In the genomic region with DNA sequence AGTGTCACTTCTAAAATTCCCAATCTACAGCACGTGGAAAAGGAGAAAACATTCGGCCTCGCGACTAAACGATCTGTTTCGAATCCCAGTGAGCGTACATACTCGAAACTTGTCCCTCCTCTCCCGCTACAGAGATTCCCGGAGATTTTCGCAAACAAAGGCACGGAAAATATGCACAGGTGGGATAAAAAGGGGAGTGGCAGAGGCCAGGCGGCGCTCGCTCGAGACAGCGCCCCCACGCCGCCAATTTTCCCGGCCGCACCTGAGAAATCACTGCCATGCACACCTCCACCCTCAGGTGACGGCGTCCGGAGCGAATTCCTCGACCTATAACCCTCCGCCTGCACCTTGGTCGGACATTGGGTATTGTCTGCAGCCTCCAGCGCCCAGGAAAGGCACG, we compare ENCODE assay signal across 7 mouse cellular contexts. TPM values are rescaled to one million over a fixed set of nuclear protein-coding genes. Genes with fewer than 3 reads are reported as not detected.
DNase-seq lines count a peak whose midpoint lies in the region; ATAC-seq and TF ChIP-seq lines count a peak whose summit lies in the region.

No protein-coding gene starts in this region.

- peak overlapping the region; percentile 38 for H3ac ChIP-seq in C2C12 (ENCODE audit: control insufficient read depth, insufficient read length, low read depth)

- H3K79me3 ChIP-seq in C2C12 (ENCODE audit: low read depth), result peaks cover 50% of the 10 kb centered on the region

- no peak for ATAC-seq in embryonic facial prominence, embryonic 11.5 days (replicated peaks; ENCODE audit: insufficient number of reproducible peaks, low FRiP score, low TSS enrichment, low read depth)
- ATAC-seq in hindbrain, embryonic 13.5 days (ENCODE audit: low FRiP score), result peak; percentile 1; the same call in 1 of the 2 replicates
- no peak for ATAC-seq in limb, embryonic 12.5 days (ENCODE audit: insufficient number of reproducible peaks, insufficient read depth, low FRiP score, low TSS enrichment, low read depth)
- 0 out of 2 replicates have a peak, but pooled peaks have one; percentile 0 for ATAC-seq in midbrain, embryonic 13.5 days

- WGBS in embryonic facial prominence, embryonic 11.5 days, result under 1% methylated on average over 30 of the region's 30 CpGs
- under 1% methylated on average over 30 of the region's 30 CpGs for WGBS in hindbrain, embryonic 13.5 days
- under 1% methylated on average over 30 of the region's 30 CpGs for WGBS in limb, embryonic 12.5 days
- WGBS in midbrain, embryonic 13.5 days, result under 1% methylated on average over 30 of the region's 30 CpGs

- H3K4me2 ChIP-seq in embryonic facial prominence, embryonic 11.5 days (ENCODE audit: low read depth, low read length), result peak overlapping the region; percentile 57
- peak overlapping the region; percentile 69 for H3K4me2 ChIP-seq in hindbrain, embryonic 13.5 days
- peak overlapping the region; percentile 81 for H3K4me2 ChIP-seq in limb, embryonic 12.5 days
- H3K4me2 ChIP-seq in midbrain, embryonic 13.5 days (replicated peaks), result peak overlapping the region; percentile 68

- H3K36me3 ChIP-seq in C2C12 (ENCODE audit: control insufficient read depth, insufficient read depth), result no peaks in the 10 kb centered on the region
- no peaks in the 10 kb centered on the region for H3K36me3 ChIP-seq in E14TG2a.4 (ENCODE audit: insufficient read depth, low read length)
- no peaks in the 10 kb centered on the region for H3K36me3 ChIP-seq in embryonic facial prominence, embryonic 11.5 days (replicated peaks; ENCODE audit: control insufficient read depth, insufficient read depth, low read depth, low read length)
- H3K36me3 ChIP-seq in hindbrain, embryonic 13.5 days, result no peaks in the 10 kb centered on the region
- H3K36me3 ChIP-seq in limb, embryonic 12.5 days, result no peaks in the 10 kb centered on the region
- H3K36me3 ChIP-seq in midbrain, embryonic 13.5 days, result no peaks in the 10 kb centered on the region

- H3K9me3 ChIP-seq in E14TG2a.4 (ENCODE audit: low read length), result no peaks in the 10 kb centered on the region
- H3K9me3 ChIP-seq in embryonic facial prominence, embryonic 11.5 days (replicated peaks; ENCODE audit: control insufficient read depth, low read length), result no peaks in the 10 kb centered on the region
- no peaks in the 10 kb centered on the region for H3K9me3 ChIP-seq in hindbrain, embryonic 13.5 days
- H3K9me3 ChIP-seq in limb, embryonic 12.5 days, result no peaks in the 10 kb centered on the region
- no peaks in the 10 kb centered on the region for H3K9me3 ChIP-seq in midbrain, embryonic 13.5 days

- peaks cover 50% of the 10 kb centered on the region for H3K4me1 ChIP-seq in E14TG2a.4 (replicated peaks; ENCODE audit: low read depth, low read length)
- H3K4me1 ChIP-seq in embryonic facial prominence, embryonic 11.5 days (ENCODE audit: control insufficient read depth, insufficient read depth, low read length), result peaks cover 4% of the 10 kb centered on the region; the same call in 1 of the 2 replicates
- H3K4me1 ChIP-seq in hindbrain, embryonic 13.5 days (replicated peaks), result peaks cover 46% of the 10 kb centered on the region
- H3K4me1 ChIP-seq in limb, embryonic 12.5 days (replicated peaks), result peaks cover 33% of the 10 kb centered on the region
- H3K4me1 ChIP-seq in midbrain, embryonic 13.5 days (replicated peaks), result peaks cover 52% of the 10 kb centered on the region

- peak; percentile 64 for DNase-seq in embryonic facial prominence, embryonic 11.5 days (ENCODE audit: low spot score)
- DNase-seq in thymus, postnatal 36 days, result peak; percentile 13 to 17

- peak overlapping the region; percentile 98; the same call in 1 of the 2 replicates for H3K27ac ChIP-seq in embryonic facial prominence, embryonic 11.5 days (replicated peaks; ENCODE audit: low read depth, low read length)
- peak overlapping the region; percentile 100 for H3K27ac ChIP-seq in hindbrain, embryonic 13.5 days
- H3K27ac ChIP-seq in limb, embryonic 12.5 days, result peak overlapping the region; percentile 99
- H3K27ac ChIP-seq in midbrain, embryonic 13.5 days, result peak overlapping the region; percentile 99

- H3K9ac ChIP-seq in embryonic facial prominence, embryonic 11.5 days (replicated peaks; ENCODE audit: low read length), result peak overlapping the region; percentile 100
- peak overlapping the region; percentile 100 for H3K9ac ChIP-seq in hindbrain, embryonic 13.5 days
- H3K9ac ChIP-seq in limb, embryonic 12.5 days (replicated peaks), result peak overlapping the region; percentile 98
- H3K9ac ChIP-seq in midbrain, embryonic 13.5 days (replicated peaks), result peak overlapping the region; percentile 100

- peaks cover 61% of the 10 kb centered on the region for H3K79me2 ChIP-seq in C2C12 (ENCODE audit: control insufficient read depth, insufficient read depth)

- TF ChIP-seq CTCF in C2C12 (IDR thresholded peaks at IDR 0.05; ENCODE audit: control insufficient read depth, insufficient read depth, insufficient read length), result peak; percentile 28
- peak; percentile 14 for TF ChIP-seq CTCF in E14TG2a.4 (conservative IDR thresholded peaks at IDR 0.05; ENCODE audit: low read length)

- no peaks in the 10 kb centered on the region for H3K27me3 ChIP-seq in C2C12 (ENCODE audit: control insufficient read depth, insufficient read depth, insufficient read length)
- H3K27me3 ChIP-seq in E14TG2a.4 (ENCODE audit: insufficient read depth, low read length), result no peaks in the 10 kb centered on the region
- no peaks in the 10 kb centered on the region for H3K27me3 ChIP-seq in embryonic facial prominence, embryonic 11.5 days (ENCODE audit: control insufficient read depth, insufficient read depth, low read length)
- no peaks in the 10 kb centered on the region for H3K27me3 ChIP-seq in hindbrain, embryonic 13.5 days
- no peaks in the 10 kb centered on the region for H3K27me3 ChIP-seq in limb, embryonic 12.5 days
- no peaks in the 10 kb centered on the region for H3K27me3 ChIP-seq in midbrain, embryonic 13.5 days

- H3K4me3 ChIP-seq in C2C12 (ENCODE audit: insufficient read depth, poor library complexity, severe bottlenecking), result peak overlapping the region; percentile 80
- H3K4me3 ChIP-seq in E14TG2a.4 (replicated peaks; ENCODE audit: low read length), result peak overlapping the region; percentile 91
- H3K4me3 ChIP-seq in embryonic facial prominence, embryonic 11.5 days (ENCODE audit: low read depth, low read length), result peak overlapping the region; percentile 99
- peak overlapping the region; percentile 96 for H3K4me3 ChIP-seq in hindbrain, embryonic 13.5 days
- peak overlapping the region; percentile 96 for H3K4me3 ChIP-seq in limb, embryonic 12.5 days (replicated peaks)
- peak overlapping the region; percentile 98 for H3K4me3 ChIP-seq in midbrain, embryonic 13.5 days (replicated peaks)

TF ChIP-seq in C2C12, 6 proteins besides CTCF, POLR2A, EP300 and RAD21:
- TF ChIP-seq CEBPB (IDR thresholded peaks at IDR 0.05; ENCODE audit: low read depth), result no peak
- no peak for TF ChIP-seq MAX (IDR thresholded peaks at IDR 0.05)
- no peak for TF ChIP-seq MYOD1 (IDR thresholded peaks at IDR 0.05; ENCODE audit: control insufficient read depth, insufficient read length, low read depth)
- no peak for TF ChIP-seq FOSL1 (IDR thresholded peaks at IDR 0.05; ENCODE audit: insufficient read depth, low read length, poor library complexity, severe bottlenecking)
- TF ChIP-seq MYOG (IDR thresholded peaks at IDR 0.05; ENCODE audit: control insufficient read depth, extremely low read depth, insufficient read length), result no peak
- TF ChIP-seq USF1 (IDR thresholded peaks at IDR 0.05; ENCODE audit: low read depth), result no peak

RNA-seq across cellular contexts. Expression of a gene that starts 1.1 kb away (rescaled TPM):
- polyA plus RNA-seq in C2C12 (2012; fragmentation: generic; extraction: Trizol), result 12.4 TPM
- 74.2 and 77.4 TPM in 2 replicates for polyA plus RNA-seq in embryonic facial prominence, embryonic 11.5 days (2014; fragmentation: Nextera tagmentation; extraction: Ambion mirVana)
- 211 and 214 TPM in 2 replicates for polyA plus RNA-seq in hindbrain, embryonic 13.5 days (2015; fragmentation: Nextera tagmentation; extraction: Ambion mirVana)
- 80.1 and 85.1 TPM in 2 replicates for polyA plus RNA-seq in limb, embryonic 12.5 days (2016; fragmentation: Nextera tagmentation; extraction: Ambion mirVana)
- 214 and 234 TPM in 2 replicates for polyA plus RNA-seq in midbrain, embryonic 13.5 days (2015; fragmentation: Nextera tagmentation; extraction: Ambion mirVana)

Comparison
In these comparisons a context has a peak if more than half of its experiments do, and no peak if none do; other contexts are left out.
1. ATAC-seq: peak in hindbrain, embryonic 13.5 days (single experiment) and midbrain, embryonic 13.5 days (single experiment); none in embryonic facial prominence, embryonic 11.5 days (single experiment) and limb, embryonic 12.5 days (single experiment).
2. Peak in every context shown above with its lines, with median percentiles within 50 percentile points of each other: H3K4me3 ChIP-seq, H3K27ac ChIP-seq, H3K4me2 ChIP-seq and H3K9ac ChIP-seq.